Mouse (Mus musculus) gastrocnemius, postnatal 10 days (tissue): ENCODE measurements around the gene Uggt2. TPM values are rescaled to one million over a fixed set of nuclear protein-coding genes. Genes with fewer than 3 reads are reported as not detected.

Experiments used
- total RNA-seq, 2 experiments: library from RNA; stranded (reverse); gene quantifications; 2 replicates each; pipeline ENCODE4 v1.2.3; 2021

Gene Uggt2
- total RNA-seq, 2 experiments from 2014 or later, result 7.8 to 10.7 TPM

Other genes with a start within 250 kb of the Uggt2 start
- 10 to 100 TPM in 1 of 2 experiments, 1 to 10 TPM in 1; 7.4 to 11.6 TPM for gene Dzip1, start 174.0 kb downstream of the Uggt2 start, total RNA-seq
- gene Dnajc3, start 161.5 kb downstream of the Uggt2 start, total RNA-seq, result 10 to 100 TPM; 22.3 to 25.9 TPM
- gene Hs6st3, start 38.9 kb upstream of the Uggt2 start, total RNA-seq, result under 1 TPM; 0.19 to 0.25 TPM